Mouse (Mus musculus) bone marrow, adult 2 months (tissue): Measurements from ENCODE around the gene Pigv.

ENCODE experiments used
- CTCF ChIP-seq: fragments of 200-500 bp; IDR thresholded peaks from 2 replicates; pipeline ENCODE4 v1.5.1; 2011; ENCODE audit warnings: low read length, control low read depth; ENCODE audit not compliant: control insufficient read depth, insufficient read depth
- POLR2A ChIP-seq: fragments of 200-500 bp; IDR thresholded peaks from 2 replicates; pipeline ENCODE4 v1.6.1; 2011; ENCODE audit warnings: low read depth, mild to moderate bottlenecking, control low read depth, low read length, borderline replicate concordance; ENCODE audit not compliant: control insufficient read depth

DNA sequence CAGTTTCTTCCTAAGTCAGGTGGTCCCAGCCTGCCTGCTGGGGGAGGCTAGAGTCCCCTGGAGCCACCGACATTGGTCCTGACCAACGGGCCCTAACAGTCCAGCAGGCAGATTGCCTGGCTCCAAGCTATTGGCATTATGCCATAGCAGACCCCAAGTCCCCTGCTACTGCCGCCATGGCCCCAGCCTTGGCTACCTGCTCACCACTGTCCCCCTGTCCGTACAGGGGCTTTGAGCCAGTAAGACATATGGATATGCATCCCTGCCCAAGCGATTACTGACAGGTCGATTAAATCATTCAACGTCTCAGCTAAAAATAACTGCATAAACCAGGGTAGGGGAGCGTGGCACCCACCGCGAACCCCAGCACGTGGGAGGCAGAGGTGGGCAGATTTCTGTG, 54.5 kb downstream of the Pigv start:
- TF ChIP-seq POLR2A = no peak
- no peak for TF ChIP-seq CTCF
